ENCODE assay signal across 11 mouse cellular contexts in the genomic region with DNA sequence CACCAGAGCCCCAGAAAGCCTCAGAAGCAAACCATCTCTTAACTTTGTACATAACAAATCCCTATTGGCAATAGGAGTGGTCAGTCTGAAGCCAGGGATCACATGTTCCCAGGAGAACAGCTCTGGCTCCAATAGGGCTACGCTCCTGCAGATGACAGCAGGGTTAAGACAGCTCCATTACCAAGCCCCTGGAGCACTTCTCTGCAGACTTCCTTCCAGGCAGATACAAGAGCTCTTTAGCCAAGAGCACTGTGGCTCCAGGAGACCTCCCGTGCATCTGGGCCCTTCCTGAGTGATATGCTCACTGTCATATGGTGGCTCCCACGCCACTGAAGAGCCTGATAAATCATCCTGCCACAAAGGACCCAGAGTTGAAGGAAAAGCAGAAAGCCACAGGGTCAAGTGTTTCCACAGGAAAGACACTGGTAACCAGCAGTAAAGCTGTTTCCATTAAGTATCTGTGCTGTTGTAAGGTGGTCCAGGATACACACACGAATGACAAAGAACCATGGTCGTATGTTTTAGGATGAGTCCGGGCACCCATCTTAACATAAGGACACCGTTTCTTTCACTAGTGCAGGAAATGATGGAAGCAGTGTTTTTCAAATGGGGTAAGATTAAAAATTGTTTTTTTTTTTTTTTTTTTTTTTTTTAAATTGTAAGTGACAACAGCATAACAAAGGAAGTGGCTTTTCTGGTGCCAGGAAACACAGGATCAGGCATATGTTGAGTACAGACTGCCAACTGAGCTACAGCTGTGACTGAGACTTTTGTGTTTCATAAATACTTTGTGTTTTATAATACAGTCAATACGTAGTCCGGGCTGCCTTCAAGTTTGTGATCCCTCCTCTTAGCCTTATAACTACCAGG.
DNase-seq lines count a peak whose midpoint lies in the region; ATAC-seq and TF ChIP-seq lines count a peak whose summit lies in the region.
"Had no signal": no experiment of that assay in that cellular context is flagged by ENCODE, and none has a peak within 500 bp of the region (broad histone marks: within the 10 kb centered on the region; RNA-seq: fewer than 3 reads in every experiment).

No protein-coding gene starts in this region.

- no peak overlapping the region for H3K4me2 ChIP-seq in kidney, embryonic 14.5 days (replicated peaks; ENCODE audit: low read depth, low read length)
- H3K4me2 ChIP-seq: limb, embryonic 13.5 days had no signal

- H3K27ac ChIP-seq in kidney, adult 2 months (ENCODE audit: insufficient read depth, low read depth, low read length) = 0 out of 2 replicates have a peak overlapping the region, but pooled peaks have one; percentile 24
- H3K27ac ChIP-seq in kidney, embryonic 14.5 days (ENCODE audit: low read depth, low read length) = no peak overlapping the region
- peak overlapping the region; percentile 96 for H3K27ac ChIP-seq in thymus, adult 2 months (ENCODE audit: control insufficient read depth, insufficient read depth, low read length)
- H3K27ac ChIP-seq: limb, embryonic 13.5 days had no signal

- H3K9ac ChIP-seq in kidney, embryonic 14.5 days (ENCODE audit: low read depth, low read length) = no peak overlapping the region
- H3K9ac ChIP-seq: limb, embryonic 13.5 days had no signal

- TF ChIP-seq POLR2A in kidney, adult 2 months (IDR thresholded peaks at IDR 0.05; ENCODE audit: low read depth, low read length) = no peak
- TF ChIP-seq POLR2A in thymus, adult 2 months (IDR thresholded peaks at IDR 0.05; ENCODE audit: control insufficient read depth, extremely low read depth, insufficient read depth, low read length, poor library complexity) = no peak

- intact Hi-C loops in left cerebral cortex, postnatal 4 days (cut with DNase I) = no loop called here

- H3K9me3 ChIP-seq in kidney, embryonic 14.5 days (ENCODE audit: control insufficient read depth, low read length) = no peaks in the 10 kb centered on the region
- H3K9me3 ChIP-seq: limb, embryonic 13.5 days had no signal

- TF ChIP-seq CTCF in kidney, adult 2 months (conservative IDR thresholded peaks at IDR 0.05; ENCODE audit: insufficient read depth, insufficient read length, low read depth, low read length) = no peak
- TF ChIP-seq CTCF in thymus, adult 2 months (IDR thresholded peaks at IDR 0.05; ENCODE audit: borderline replicate concordance, control insufficient read depth, extremely low read depth, insufficient read depth, low read length, poor library complexity) = no peak

- no peak for ATAC-seq in kidney, embryonic 14.5 days (ENCODE audit: low FRiP score, low TSS enrichment)

- WGBS in kidney, adult 2 months = 73% methylated on average over 9 of the region's 9 CpGs
- 58% methylated on average over 9 of the region's 9 CpGs for WGBS in kidney, embryonic 14.5 days
- WGBS in thymus, adult 2 months = 28% methylated on average over 9 of the region's 9 CpGs

- no peaks in the 10 kb centered on the region for H3K27me3 ChIP-seq in kidney, adult 2 months (replicated peaks; ENCODE audit: control insufficient read depth, insufficient read depth, low read length)
- no peaks in the 10 kb centered on the region for H3K27me3 ChIP-seq in kidney, embryonic 14.5 days (ENCODE audit: control insufficient read depth, insufficient read depth, low read length)
- H3K27me3 ChIP-seq in thymus, adult 2 months (ENCODE audit: control insufficient read depth, insufficient read depth, low read length) = no peaks in the 10 kb centered on the region
- H3K27me3 ChIP-seq: limb, embryonic 13.5 days had no signal

- peaks cover 5% of the 10 kb centered on the region; the same call in 1 of the 2 replicates for H3K4me1 ChIP-seq in kidney, adult 2 months (ENCODE audit: control insufficient read depth, insufficient read depth, low read length)
- H3K4me1 ChIP-seq in kidney, embryonic 14.5 days (ENCODE audit: control insufficient read depth, insufficient read depth, low read length) = peaks cover 6% of the 10 kb centered on the region; the same call in 1 of the 2 replicates
- peaks cover 61% of the 10 kb centered on the region for H3K4me1 ChIP-seq in thymus, adult 2 months (replicated peaks; ENCODE audit: control insufficient read depth, insufficient read depth, low read length)
- H3K4me1 ChIP-seq: limb, embryonic 13.5 days had no signal

- no peak overlapping the region for H3K4me3 ChIP-seq in kidney, adult 2 months (ENCODE audit: insufficient read depth, low read depth, low read length)
- H3K4me3 ChIP-seq in kidney, embryonic 14.5 days (ENCODE audit: low read length) = no peak overlapping the region
- no peak overlapping the region for H3K4me3 ChIP-seq in thymus, adult 2 months (ENCODE audit: control insufficient read depth, insufficient read depth, low read length)
- H3K4me3 ChIP-seq: limb, embryonic 13.5 days had no signal

- DNase-seq in cerebellum, adult 9-11 months = peak; percentile 20
- no peak for DNase-seq in cerebellum, postnatal 36 days
- DNase-seq in kidney, adult 2 months = peak; percentile 21
- DNase-seq in thymus, adult 2 months = no peak
- DNase-seq in thymus, adult 18-20 months = no peak
- peak; percentile 41 for DNase-seq in thymus, postnatal 4 days
- no peak for DNase-seq in left cerebral cortex, postnatal 4 days
- DNase-seq: B cell, adult 2 months; gastrocnemius, postnatal 10 days had no signal

- H3K36me3 ChIP-seq in kidney, adult 2 months (ENCODE audit: control insufficient read depth, insufficient read depth, low read length) = no peaks in the 10 kb centered on the region; the same call in 1 of the 2 replicates
- H3K36me3 ChIP-seq in kidney, embryonic 14.5 days (ENCODE audit: control insufficient read depth, insufficient read depth, low read length) = no peaks in the 10 kb centered on the region
- H3K36me3 ChIP-seq in thymus, adult 2 months (ENCODE audit: control insufficient read depth, insufficient read depth, low read length) = no peaks in the 10 kb centered on the region

Comparison
In these comparisons a context has a peak if more than half of its experiments do, and no peak if none do; other contexts are left out.
1. DNase-seq: peak in cerebellum, adult 9-11 months (single experiment), kidney, adult 2 months (single experiment) and thymus, postnatal 4 days (single experiment); none in cerebellum, postnatal 36 days (0 of 2), thymus, adult 2 months (single experiment), thymus, adult 18-20 months (0 of 2) and left cerebral cortex, postnatal 4 days (single experiment).